Mouse (Mus musculus): ENCODE results near the gene Sidt2. TPM values are rescaled to one million over a fixed set of nuclear protein-coding genes. Genes with fewer than 3 reads are reported as not detected.

The Sidt2 gene
- polyA plus RNA-seq, 1 experiment from 2014 or later = 36.6 TPM

DNA sequence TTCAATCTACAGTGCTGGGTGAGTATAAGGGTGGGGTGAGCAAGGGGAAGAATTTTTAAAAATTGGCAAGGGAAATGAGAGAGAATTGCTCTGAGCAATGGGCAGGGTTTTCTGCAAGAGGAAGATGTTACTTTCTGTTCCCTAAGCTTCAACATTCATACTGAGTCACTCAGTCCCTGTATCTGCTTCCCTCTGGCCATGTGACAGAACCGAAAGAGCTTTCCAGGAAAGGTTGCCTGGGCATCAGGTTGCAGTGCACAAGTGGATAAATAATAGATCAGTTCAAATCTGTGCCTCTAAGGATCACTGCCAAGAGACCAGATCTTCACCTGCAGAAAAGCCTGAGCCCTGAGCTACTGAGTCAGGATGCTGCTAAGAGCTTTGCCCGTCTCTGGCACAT lies 6.8 kb upstream of the Sidt2 start:
- H3K36me3 ChIP-seq = peaks cover 63% of the 10 kb centered on the region
- H3K27me3 ChIP-seq = no peaks in the 10 kb centered on the region
- H3K27ac ChIP-seq = no peak overlapping the region
- H3K4me3 ChIP-seq = no peak overlapping the region
- peaks cover 16% of the 10 kb centered on the region for H3K4me1 ChIP-seq (replicated peaks)
- no peak overlapping the region for H3K4me2 ChIP-seq
- no peaks in the 10 kb centered on the region for H3K9me3 ChIP-seq
- H3K9ac ChIP-seq = no peak overlapping the region
- no peak for ATAC-seq (ENCODE audit: low FRiP score)
- whole genome bisulfite sequencing = 89% methylated on average over 2 of the region's 2 CpGs

GRCm38 (mm10) chr9:45959661-45960060 lies 4.6 kb upstream of the Sidt2 start:
- no peaks in the 10 kb centered on the region for H3K9me3 ChIP-seq
- H3K4me3 ChIP-seq = no peak overlapping the region
- 86% methylated on average over 7 of the region's 7 CpGs for WGBS
- no peaks in the 10 kb centered on the region for H3K27me3 ChIP-seq
- H3K36me3 ChIP-seq = peaks cover 42% of the 10 kb centered on the region
- no peak overlapping the region for H3K9ac ChIP-seq
- no peak overlapping the region for H3K4me2 ChIP-seq
- no peak overlapping the region for H3K27ac ChIP-seq
- no peak for ATAC-seq (ENCODE audit: low FRiP score)
- peaks cover 32% of the 10 kb centered on the region for H3K4me1 ChIP-seq (replicated peaks)

GRCm38 (mm10) chr9:45958851-45959250 lies 3.8 kb upstream of the Sidt2 start:
- WGBS = 52% methylated on average over 4 of the region's 4 CpGs
- Histone ChIP-seq H3K4me1 (replicated peaks) (peaks cover 38% of the 10 kb centered on the region), H3K4me3 (no peak overlapping the region), H3K9me3 (no peaks in the 10 kb centered on the region), H3K27ac (peak overlapping the region; percentile 55; the same call in 1 of the 2 replicates), H3K4me2 (no peak overlapping the region), H3K9ac (no peak overlapping the region), H3K27me3 (no peaks in the 10 kb centered on the region), H3K36me3 (peaks cover 34% of the 10 kb centered on the region)
- no peak for ATAC-seq (ENCODE audit: low FRiP score)

DNA sequence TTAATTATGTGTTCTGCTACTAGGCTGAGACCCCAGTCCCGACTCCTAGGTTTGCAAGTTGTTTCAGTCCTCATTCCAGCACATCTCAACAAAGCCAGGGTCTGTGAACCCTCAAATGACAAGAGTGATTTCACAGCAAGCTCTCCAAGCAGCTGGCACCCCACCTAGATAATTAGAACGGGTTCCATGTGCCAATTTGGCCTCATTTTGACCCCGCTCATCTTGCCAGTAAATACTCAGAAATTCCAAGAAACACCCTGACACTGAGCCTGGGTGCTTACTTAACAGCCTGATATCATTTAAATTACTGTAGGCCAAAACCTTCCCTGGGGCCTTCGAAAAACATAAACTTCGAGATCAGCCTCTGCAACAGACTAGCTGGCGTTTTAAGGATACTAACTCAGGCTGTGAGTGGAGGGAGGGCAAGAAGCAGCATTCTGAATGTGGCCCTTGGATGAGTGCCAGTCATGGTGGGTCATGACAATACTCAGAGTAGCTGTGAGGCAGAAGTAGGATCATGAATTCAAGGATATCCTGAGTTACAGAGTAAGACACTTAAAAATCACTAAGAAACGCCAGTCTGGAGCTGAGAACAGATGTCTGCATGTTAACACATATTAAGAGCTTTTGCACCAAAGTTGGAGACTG lies 3.1 kb upstream of the Sidt2 start:
- H3K27me3 ChIP-seq = no peaks in the 10 kb centered on the region
- no peak for ATAC-seq (ENCODE audit: low FRiP score)
- H3K4me1 ChIP-seq (replicated peaks) = peaks cover 45% of the 10 kb centered on the region

DNA sequence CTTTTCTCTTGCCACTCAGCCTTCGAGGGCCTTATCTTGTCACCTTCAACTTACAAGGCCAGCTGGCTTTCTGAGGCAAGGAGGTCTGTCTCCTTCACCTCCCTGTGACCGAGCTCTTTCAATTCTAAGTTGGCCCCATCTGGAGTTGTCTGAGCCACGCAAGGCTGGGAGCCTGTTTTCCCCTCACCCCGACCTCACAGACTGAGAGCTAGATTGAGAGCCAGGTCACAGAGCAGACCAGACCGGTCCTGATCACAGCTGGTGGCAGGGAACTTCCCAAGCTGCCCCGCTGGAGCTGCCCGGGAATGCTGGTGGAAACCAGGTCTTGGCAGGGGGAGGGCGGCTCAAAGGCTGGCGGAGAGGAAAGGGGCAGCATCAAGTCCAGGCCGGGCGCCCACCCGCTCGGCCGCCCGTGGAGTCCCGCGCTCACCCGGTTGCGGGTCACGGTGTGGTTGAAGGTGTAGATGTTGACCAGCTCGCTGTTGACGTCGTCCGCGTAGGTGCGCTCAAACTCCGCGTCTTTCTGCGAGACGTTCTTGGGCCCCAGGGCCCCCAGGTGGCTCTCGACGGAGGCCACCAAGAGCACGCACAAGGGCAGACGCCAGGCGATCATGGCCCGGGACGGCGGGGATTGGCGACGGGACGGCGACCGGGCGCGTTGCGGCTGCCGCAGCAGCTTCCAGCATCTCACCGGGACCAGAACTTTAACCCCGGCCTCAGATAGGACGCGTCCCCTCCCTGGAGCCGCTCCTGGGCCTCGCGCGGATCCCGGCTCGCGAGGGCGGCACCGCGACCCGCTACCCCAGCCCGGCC lies 558 bp downstream of the Sidt2 start:
- peak overlapping the region; percentile 95 for H3K9ac ChIP-seq
- H3K4me2 ChIP-seq = peak overlapping the region; percentile 97
- peaks cover 26% of the 10 kb centered on the region for H3K36me3 ChIP-seq
- H3K9me3 ChIP-seq = no peaks in the 10 kb centered on the region
- peaks cover 48% of the 10 kb centered on the region for H3K4me1 ChIP-seq (replicated peaks)
- WGBS = under 1% methylated on average over 57 of the region's 63 CpGs
- peak overlapping the region; percentile 91 for H3K27ac ChIP-seq
- no peaks in the 10 kb centered on the region for H3K27me3 ChIP-seq
- peak overlapping the region; percentile 86 for H3K4me3 ChIP-seq
- ATAC-seq (ENCODE audit: low FRiP score) = peak; percentile 78

More for the DNA sequence above, 3.1 kb upstream of the Sidt2 start:
- 0 out of 2 replicates have a peak overlapping the region, but pooled peaks have one; percentile 5 for H3K9ac ChIP-seq
- peaks cover 27% of the 10 kb centered on the region for H3K36me3 ChIP-seq
- WGBS = 64% methylated on average over 7 of the region's 7 CpGs
- no peak overlapping the region for H3K4me3 ChIP-seq
- H3K9me3 ChIP-seq = no peaks in the 10 kb centered on the region
- no peak overlapping the region for H3K27ac ChIP-seq
- H3K4me2 ChIP-seq = no peak overlapping the region

DNA sequence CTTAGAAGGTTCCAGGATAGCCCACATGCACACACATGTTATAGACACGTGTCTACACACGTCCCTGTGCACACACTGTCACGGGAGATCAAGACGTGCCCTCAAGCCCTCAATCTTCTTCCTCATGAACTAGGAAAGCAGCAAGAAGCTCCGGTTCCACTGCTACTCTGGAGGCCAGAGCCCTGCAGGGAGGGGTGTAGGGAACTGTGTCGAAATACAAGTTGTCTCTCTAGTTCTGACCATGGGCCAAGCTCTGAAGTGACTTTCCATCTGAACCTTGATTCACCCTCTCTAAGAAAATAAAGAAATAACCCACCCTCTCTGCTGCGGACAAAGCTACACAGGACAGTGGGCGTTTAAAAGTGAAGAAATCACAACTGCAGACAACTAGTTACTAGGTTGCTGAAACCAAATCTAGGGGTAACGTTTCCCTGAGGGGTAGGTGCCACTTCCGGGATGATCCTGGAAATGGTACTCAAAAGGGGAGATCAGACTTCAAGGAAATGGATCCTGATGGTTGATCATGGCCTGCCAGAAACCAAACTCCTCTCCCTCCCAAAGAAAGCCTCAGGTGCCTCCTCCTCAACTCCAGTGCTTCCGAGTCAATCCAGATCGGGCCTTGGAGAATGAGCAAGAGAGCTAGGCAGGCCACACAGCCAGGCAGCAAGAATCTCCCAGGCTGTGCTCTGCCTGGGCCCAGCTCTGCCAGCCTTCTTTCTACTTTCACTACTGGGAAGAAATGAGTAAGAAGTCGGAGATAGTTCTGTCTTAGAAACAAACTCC lies 1.4 kb downstream of the Sidt2 start:
- Histone ChIP-seq H3K27me3 (no peaks in the 10 kb centered on the region), H3K9me3 (no peaks in the 10 kb centered on the region), H3K4me3 (peak overlapping the region; percentile 86), H3K4me1 (replicated peaks) (peaks cover 44% of the 10 kb centered on the region), H3K36me3 (peaks cover 33% of the 10 kb centered on the region), H3K4me2 (peak overlapping the region; percentile 97), H3K27ac (peak overlapping the region; percentile 91; the same call in 1 of the 2 replicates), H3K9ac (peak overlapping the region; percentile 95)
- no peak for ATAC-seq (ENCODE audit: low FRiP score)
- WGBS = 63% methylated on average over 13 of the region's 13 CpGs

DNA sequence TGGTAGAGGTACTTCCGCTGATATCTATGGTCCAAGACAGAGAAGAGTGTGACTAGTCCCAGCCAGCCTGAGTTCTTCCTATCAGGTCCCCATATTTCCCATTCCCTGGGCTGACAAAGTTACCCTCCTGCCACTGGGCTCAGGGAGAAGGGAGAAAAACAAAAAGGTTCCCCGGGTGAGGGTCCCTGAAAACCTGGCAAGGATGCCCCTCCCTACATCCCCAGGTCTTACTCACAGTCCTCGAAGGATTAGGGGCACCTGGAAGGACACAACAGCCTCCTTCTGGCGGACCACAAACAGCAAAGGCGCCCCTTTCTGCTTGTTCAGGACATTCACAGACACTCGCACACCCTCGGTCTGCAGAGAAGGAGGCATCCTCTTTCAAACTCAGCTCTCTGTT lies 2.2 kb downstream of the Sidt2 start:
- peak overlapping the region; percentile 97 for H3K4me2 ChIP-seq
- no peaks in the 10 kb centered on the region for H3K9me3 ChIP-seq
- H3K36me3 ChIP-seq = peaks cover 41% of the 10 kb centered on the region
- ATAC-seq (ENCODE audit: low FRiP score) = no peak
- 85% methylated on average over 7 of the region's 7 CpGs for WGBS
- H3K9ac ChIP-seq = peak overlapping the region; percentile 95
- H3K4me3 ChIP-seq = 0 out of 2 replicates have a peak overlapping the region, but pooled peaks have one; percentile 86
- H3K27me3 ChIP-seq = no peaks in the 10 kb centered on the region
- H3K27ac ChIP-seq = no peak overlapping the region
- H3K4me1 ChIP-seq (replicated peaks) = peaks cover 36% of the 10 kb centered on the region

DNA sequence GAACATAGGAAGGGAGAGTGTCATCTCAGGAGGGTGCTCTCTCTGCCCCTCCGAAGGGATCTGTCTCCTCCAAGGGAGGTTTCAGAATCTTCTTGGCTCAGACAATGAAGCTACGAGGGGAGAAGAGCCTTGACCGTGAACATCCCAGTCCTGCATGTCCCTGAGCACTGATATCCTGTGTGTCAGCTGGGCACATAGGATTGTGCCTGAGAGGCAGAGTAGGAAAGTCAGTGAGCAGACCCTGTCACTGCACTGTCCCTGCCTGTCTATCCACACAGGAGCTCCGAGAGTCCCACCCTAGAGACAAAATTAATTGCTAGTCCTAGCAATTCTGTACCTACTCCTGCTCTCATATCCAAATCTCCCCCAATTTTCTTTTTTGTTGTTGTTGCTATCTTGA lies 3.0 kb downstream of the Sidt2 start:
- H3K4me2 ChIP-seq = no peak overlapping the region
- no peak overlapping the region for H3K9ac ChIP-seq
- H3K36me3 ChIP-seq = peaks cover 49% of the 10 kb centered on the region
- no peaks in the 10 kb centered on the region for H3K9me3 ChIP-seq
- WGBS = 93% methylated on average over 4 of the region's 4 CpGs
- H3K4me1 ChIP-seq (replicated peaks) = peaks cover 32% of the 10 kb centered on the region
- H3K27ac ChIP-seq = no peak overlapping the region
- H3K4me3 ChIP-seq = no peak overlapping the region
- no peaks in the 10 kb centered on the region for H3K27me3 ChIP-seq
- no peak for ATAC-seq (ENCODE audit: low FRiP score)

- Histone ChIP-seq H3K4me1 (replicated peaks) (no peaks in the 10 kb centered on the region), H3K27ac (no peak overlapping the region), H3K9ac (no peak overlapping the region), H3K9me3 (no peaks in the 10 kb centered on the region), H3K36me3 (peaks cover 95% of the 10 kb centered on the region), H3K4me3 (no peak overlapping the region), H3K27me3 (no peaks in the 10 kb centered on the region), H3K4me2 (no peak overlapping the region)
- 90% methylated on average over 10 of the region's 10 CpGs for WGBS
- ATAC-seq (ENCODE audit: low FRiP score) = no peak
Measured at GRCm38 (mm10) chr9:45946872-45947183, 8.2 kb downstream of the Sidt2 start.

GRCm38 (mm10) chr9:45946182-45946871 lies 8.7 kb downstream of the Sidt2 start:
- Histone ChIP-seq H3K4me1 (replicated peaks) (no peaks in the 10 kb centered on the region), H3K27ac (no peak overlapping the region), H3K4me3 (no peak overlapping the region), H3K9me3 (no peaks in the 10 kb centered on the region), H3K36me3 (peaks cover 95% of the 10 kb centered on the region), H3K9ac (0 out of 2 replicates have a peak overlapping the region, but pooled peaks have one; percentile 29), H3K27me3 (no peaks in the 10 kb centered on the region), H3K4me2 (no peak overlapping the region)
- no peak for ATAC-seq (ENCODE audit: low FRiP score)
- 90% methylated on average over 16 of the region's 16 CpGs for WGBS

DNA sequence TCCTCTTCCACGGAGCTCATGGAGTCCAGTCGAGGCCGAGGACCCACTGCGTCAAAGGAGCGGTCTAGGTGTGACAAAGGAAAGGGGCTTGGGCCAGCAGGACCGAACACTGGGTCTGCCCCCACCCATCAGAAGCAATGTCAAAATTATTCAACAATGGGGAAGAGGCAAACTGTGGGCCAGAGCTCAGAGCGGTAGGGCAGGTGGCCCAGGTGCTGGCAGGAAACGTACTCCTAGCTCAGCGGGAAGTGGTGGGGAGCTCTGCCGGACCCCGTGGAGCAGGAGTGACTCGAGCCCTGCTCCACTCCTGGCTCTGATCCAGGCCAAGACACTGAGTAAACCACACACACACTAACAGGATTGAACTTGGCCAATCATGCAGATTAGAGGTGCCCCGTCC lies 9.3 kb downstream of the Sidt2 start:
- Histone ChIP-seq H3K27me3 (no peaks in the 10 kb centered on the region), H3K9me3 (no peaks in the 10 kb centered on the region), H3K36me3 (peaks cover 99% of the 10 kb centered on the region), H3K27ac (no peak overlapping the region), H3K4me3 (no peak overlapping the region), H3K9ac (no peak overlapping the region), H3K4me2 (no peak overlapping the region), H3K4me1 (replicated peaks) (no peaks in the 10 kb centered on the region)
- ATAC-seq (ENCODE audit: low FRiP score) = no peak
- WGBS = 86% methylated on average over 13 of the region's 13 CpGs
